Mouse (Mus musculus): ENCODE measurements at regions not wholly inside any gene's neighbourhood (a gene's known extent, or its start where the extent isn't known, plus 50 kb on each side); places are given as distances from the start of the nearest gene placed in this dataset.

GRCm38 (mm10) chrX:99593872-99594487 lies 122.9 kb upstream of the Pja1 start:
- no peak for TF ChIP-seq CTCF (IDR thresholded peaks at IDR 0.05; ENCODE audit: extremely low read depth, insufficient read depth, insufficient read length, insufficient replicate concordance)
- TF ChIP-seq POLR2A (IDR thresholded peaks at IDR 0.05; ENCODE audit: low read depth, low read length), result no peak

All from spleen, adult 2 months (tissue).